Mouse (Mus musculus) neural tube, embryonic 13.5 days (tissue): ENCODE results near the gene Epn3. TPM values are rescaled to one million over a fixed set of nuclear protein-coding genes. Genes with fewer than 3 reads are reported as not detected.

Source experiments
- ATAC-seq: fragments of 200-750 bp; cut with Nextera tagmentation; 2 replicates; pipeline ENCODE4 v1.8.0; 2017; ENCODE audit warnings: low read depth, mild to moderate bottlenecking, moderate TSS enrichment, moderate library complexity
- H3K27ac ChIP-seq: fragments of 300-500 bp; sonication (generic); replicated peaks from 2 replicates; pipeline ENCODE4 v1.5.1; 2015; ENCODE audit warnings: moderate library complexity, mild to moderate bottlenecking, inconsistent platforms
- H3K27me3 ChIP-seq: fragments of 300-500 bp; sonication (generic); 2 replicates; pipeline ENCODE4 v1.6.1; 2015; ENCODE audit warnings: mild to moderate bottlenecking, inconsistent platforms
- H3K36me3 ChIP-seq: fragments of 300-500 bp; sonication (generic); 2 replicates; pipeline ENCODE4 v1.6.1; 2015; ENCODE audit warnings: mild to moderate bottlenecking, inconsistent platforms
- H3K4me1 ChIP-seq: fragments of 300-500 bp; sonication (generic); replicated peaks from 2 replicates; pipeline ENCODE4 v1.6.1; 2015; ENCODE audit warnings: inconsistent platforms
- H3K4me2 ChIP-seq: fragments of 300-500 bp; sonication (generic); 2 replicates; pipeline ENCODE4 v1.6.1; 2015; ENCODE audit warnings: inconsistent platforms, mild to moderate bottlenecking, moderate library complexity
- H3K4me3 ChIP-seq: fragments of 300-500 bp; sonication (generic); 2 replicates; pipeline ENCODE4 v1.5.1; 2015; ENCODE audit warnings: mild to moderate bottlenecking, inconsistent platforms
- H3K9ac ChIP-seq: fragments of 300-500 bp; sonication (generic); 2 replicates; pipeline ENCODE4 v1.6.1; 2015; ENCODE audit warnings: moderate library complexity, mild to moderate bottlenecking, inconsistent platforms
- H3K9me3 ChIP-seq: fragments of 300-500 bp; sonication (generic); 2 replicates; pipeline ENCODE4 v1.6.1; 2016; ENCODE audit warnings: inconsistent platforms
- WGBS: fragments of 180-500 bp; shearing (Covaris S2); methylation state at CpG from one replicate; pipeline ENCODE4 v1.1.7; 2015; 5-methylcytosine and 5-hydroxymethylcytosine counted together
- polyA plus RNA-seq: library from polyadenylated mRNA; unstranded; fragments of >200 nt; fragmentation: Nextera tagmentation; extraction: Ambion mirVana; gene quantifications from 2 replicates; pipeline ENCODE4 v1.2.1, GENCODE M21; 2015

Gene Epn3
- polyA plus RNA-seq, 1 experiment from 2014 or later, result 0.24 TPM

GRCm38 (mm10) chr11:94491035-94491748, 8.6 kb downstream of the Epn3 start:
- peak overlapping the region; percentile 51 for H3K4me3 ChIP-seq
- peaks cover 49% of the 10 kb centered on the region for H3K27me3 ChIP-seq
- no peaks in the 10 kb centered on the region for H3K9me3 ChIP-seq
- no peak overlapping the region for H3K27ac ChIP-seq
- no peak for ATAC-seq
- H3K9ac ChIP-seq, result peak overlapping the region; percentile 75
- H3K36me3 ChIP-seq, result no peaks in the 10 kb centered on the region
- H3K4me1 ChIP-seq, result peaks cover 13% of the 10 kb centered on the region
- H3K4me2 ChIP-seq, result peak overlapping the region; percentile 70
- 5% methylated on average over 55 of the region's 55 CpGs for WGBS

GRCm38 (mm10) chr11:94489745-94490144, 10.0 kb downstream of the Epn3 start:
- Histone ChIP-seq H3K9me3 (no peaks in the 10 kb centered on the region), H3K4me1 (peaks cover 13% of the 10 kb centered on the region), H3K27ac (no peak overlapping the region), H3K9ac (no peak overlapping the region), H3K27me3 (peaks cover 60% of the 10 kb centered on the region), H3K4me3 (no peak overlapping the region), H3K36me3 (no peaks in the 10 kb centered on the region), H3K4me2 (no peak overlapping the region)
- ATAC-seq, result no peak
- 46% methylated on average over 4 of the region's 4 CpGs for WGBS

DNA sequence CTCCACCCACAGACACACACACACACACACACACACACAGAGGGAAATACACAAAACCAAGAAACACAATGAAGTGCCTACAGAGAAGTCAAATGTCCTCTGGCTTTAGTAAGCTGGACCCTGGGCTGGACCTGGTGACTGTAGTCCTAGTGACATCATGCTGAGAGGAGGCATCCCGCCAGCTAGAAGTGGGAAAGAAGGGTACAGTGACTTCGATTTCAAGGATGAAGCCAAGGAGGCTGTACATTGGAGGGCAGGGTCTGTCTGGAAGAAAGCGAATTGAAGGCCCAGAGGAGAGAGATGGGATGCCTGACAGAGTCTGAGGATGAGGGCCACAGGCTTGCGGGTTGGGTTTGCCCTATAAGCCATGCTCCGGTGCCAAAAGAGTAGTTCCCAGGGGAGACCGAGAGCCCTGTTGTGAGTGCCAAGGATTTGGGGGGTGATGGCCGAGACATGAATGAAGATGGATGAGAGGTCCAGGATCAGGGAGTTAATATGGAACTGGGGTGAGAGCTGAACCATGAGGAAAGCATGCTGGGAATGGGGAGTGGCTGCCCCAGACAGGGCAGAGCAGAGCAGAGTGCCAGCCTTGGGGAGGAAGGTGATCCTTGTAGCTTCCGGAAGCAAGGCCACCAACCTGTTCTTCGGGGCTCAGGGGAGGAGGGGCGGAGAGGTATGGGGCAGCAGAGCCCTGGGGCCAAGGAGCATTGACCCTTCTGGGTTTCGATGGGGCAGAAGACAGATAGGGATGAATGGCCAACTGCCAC, 10.8 kb downstream of the Epn3 start:
- WGBS, result 89% methylated on average over 11 of the region's 11 CpGs
- Histone ChIP-seq H3K4me2 (no peak overlapping the region), H3K27me3 (peaks cover 61% of the 10 kb centered on the region), H3K4me3 (no peak overlapping the region), H3K9me3 (no peaks in the 10 kb centered on the region), H3K4me1 (peaks cover 13% of the 10 kb centered on the region), H3K9ac (no peak overlapping the region), H3K36me3 (no peaks in the 10 kb centered on the region), H3K27ac (no peak overlapping the region)
- ATAC-seq, result no peak

DNA sequence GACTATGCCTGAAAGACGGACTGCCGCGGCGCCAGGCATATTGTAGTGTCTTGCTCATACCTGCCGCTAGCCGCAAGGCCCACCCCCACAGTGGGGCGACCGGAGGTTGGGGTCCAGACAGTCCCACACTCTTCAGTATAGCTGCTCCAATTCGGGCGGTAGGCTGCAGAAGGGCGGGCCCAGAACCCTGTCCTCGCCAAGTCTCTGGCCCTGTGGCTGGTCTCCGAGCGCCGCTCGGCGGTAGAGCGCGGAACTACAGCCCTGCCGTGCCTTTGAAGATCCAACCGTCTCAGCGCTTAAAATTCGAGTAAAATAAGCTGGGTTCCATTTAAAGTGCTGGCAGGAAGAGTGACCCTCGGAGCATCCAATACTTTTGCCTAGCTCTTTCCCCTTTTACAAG, 13.8 kb downstream of the Epn3 start, which contains the start of gene Spata20:
Gene Spata20, minus strand, starts transcription at position 179 of the 400 bp plus-strand sequence.
- Histone ChIP-seq H3K4me1 (peaks cover 5% of the 10 kb centered on the region; the same call in 1 of the 2 replicates), H3K36me3 (no peaks in the 10 kb centered on the region), H3K9ac (no peak within 1 kb of the TSS), H3K9me3 (no peaks in the 10 kb centered on the region), H3K4me2 (peak within 1 kb of the TSS; percentile 42), H3K27ac (no peak within 1 kb of the TSS), H3K4me3 (peak within 1 kb of the TSS; percentile 10; the same call in 1 of the 2 replicates), H3K27me3 (peaks cover 46% of the 10 kb centered on the region)
- ATAC-seq, result peak; percentile 78
- WGBS, result 3% methylated on average over 24 of the region's 24 CpGs

GRCm38 (mm10) chr11:94485223-94485622, 14.6 kb downstream of the Epn3 start:
- Histone ChIP-seq H3K9me3 (no peaks in the 10 kb centered on the region), H3K4me3 (no peak overlapping the region), H3K27ac (no peak overlapping the region), H3K4me1 (no peaks in the 10 kb centered on the region; the same call in 1 of the 2 replicates), H3K36me3 (no peaks in the 10 kb centered on the region), H3K9ac (no peak overlapping the region), H3K4me2 (no peak overlapping the region), H3K27me3 (peaks cover 42% of the 10 kb centered on the region)
- 0 out of 2 replicates have a peak, but pooled peaks have one; percentile 21 for ATAC-seq
- WGBS, result 86% methylated on average over 5 of the region's 5 CpGs

- Histone ChIP-seq H3K27ac (no peak overlapping the region), H3K4me2 (no peak overlapping the region), H3K27me3 (peaks cover 36% of the 10 kb centered on the region), H3K4me3 (no peak overlapping the region), H3K9ac (no peak overlapping the region), H3K36me3 (no peaks in the 10 kb centered on the region), H3K4me1 (no peaks in the 10 kb centered on the region; the same call in 1 of the 2 replicates), H3K9me3 (no peaks in the 10 kb centered on the region)
- no peak for ATAC-seq
- WGBS, result 87% methylated on average over 9 of the region's 9 CpGs
These were observed 15.1 kb downstream of the Epn3 start for GRCm38 (mm10) chr11:94484636-94485035.

- Histone ChIP-seq H3K27ac (no peak overlapping the region), H3K9ac (no peak overlapping the region), H3K27me3 (peaks cover 34% of the 10 kb centered on the region), H3K9me3 (no peaks in the 10 kb centered on the region), H3K36me3 (no peaks in the 10 kb centered on the region), H3K4me1 (no peaks in the 10 kb centered on the region; the same call in 1 of the 2 replicates), H3K4me3 (no peak overlapping the region), H3K4me2 (no peak overlapping the region)
- ATAC-seq, result no peak
- WGBS, result 84% methylated on average over 14 of the region's 14 CpGs
These were observed 15.9 kb downstream of the Epn3 start for GRCm38 (mm10) chr11:94483921-94484320.

DNA sequence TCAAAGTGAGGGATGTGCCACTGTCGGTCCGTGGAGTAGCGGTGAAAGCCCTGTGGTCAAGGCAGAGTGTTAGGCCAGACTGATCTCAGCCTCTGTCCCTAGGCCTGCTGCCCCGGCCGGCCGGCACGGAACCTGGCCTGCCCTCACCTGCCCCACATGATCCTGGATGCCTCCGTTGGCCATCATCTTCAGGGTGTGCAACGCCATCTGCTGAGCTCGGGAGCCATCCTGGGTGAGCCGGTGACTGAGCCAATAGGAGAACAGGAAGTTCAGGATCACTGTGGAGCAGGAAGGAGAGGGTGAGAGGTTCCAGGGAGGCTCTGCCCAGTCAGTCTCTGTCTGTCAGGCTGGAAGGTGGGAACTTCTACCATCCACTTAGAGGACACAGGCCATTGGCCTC, 16.3 kb downstream of the Epn3 start:
- Histone ChIP-seq H3K9me3 (no peaks in the 10 kb centered on the region), H3K36me3 (no peaks in the 10 kb centered on the region), H3K27ac (no peak overlapping the region), H3K27me3 (peaks cover 34% of the 10 kb centered on the region), H3K4me3 (no peak overlapping the region), H3K4me2 (no peak overlapping the region), H3K4me1 (no peaks in the 10 kb centered on the region; the same call in 1 of the 2 replicates), H3K9ac (no peak overlapping the region)
- ATAC-seq, result no peak
- 88% methylated on average over 11 of the region's 11 CpGs for WGBS

DNA sequence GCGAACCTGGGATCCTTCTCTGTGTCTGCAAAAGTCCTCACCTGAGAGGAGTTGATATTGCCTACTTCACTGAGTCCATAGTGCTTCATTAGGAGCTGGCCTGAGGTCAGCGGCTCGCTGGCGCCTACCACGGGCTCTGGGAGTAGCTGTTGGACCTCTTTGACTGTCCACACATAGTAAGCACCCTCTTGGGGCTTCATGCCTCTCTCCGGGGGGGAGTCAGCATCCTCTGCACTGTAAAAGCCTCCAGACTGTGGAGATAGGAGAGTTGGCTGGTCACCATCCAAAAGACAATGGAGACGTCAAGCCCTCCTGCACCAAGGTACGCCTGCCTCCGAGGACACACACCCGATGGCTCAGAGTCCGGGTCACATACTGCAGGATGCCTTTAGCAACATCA, 17.0 kb downstream of the Epn3 start:
- H3K27me3 ChIP-seq, result peaks cover 38% of the 10 kb centered on the region
- no peak overlapping the region for H3K9ac ChIP-seq
- H3K4me3 ChIP-seq, result no peak overlapping the region
- ATAC-seq, result no peak
- no peaks in the 10 kb centered on the region for H3K36me3 ChIP-seq
- no peak overlapping the region for H3K27ac ChIP-seq
- no peaks in the 10 kb centered on the region for H3K9me3 ChIP-seq
- no peaks in the 10 kb centered on the region; the same call in 1 of the 2 replicates for H3K4me1 ChIP-seq
- 86% methylated on average over 11 of the region's 11 CpGs for WGBS
- no peak overlapping the region for H3K4me2 ChIP-seq

GRCm38 (mm10) chr11:94481963-94482362, 17.8 kb downstream of the Epn3 start:
- WGBS, result 88% methylated on average over 7 of the region's 7 CpGs
- H3K36me3 ChIP-seq, result no peaks in the 10 kb centered on the region
- peaks cover 38% of the 10 kb centered on the region for H3K27me3 ChIP-seq
- ATAC-seq, result no peak
- H3K4me2 ChIP-seq, result no peak overlapping the region
- no peak overlapping the region for H3K27ac ChIP-seq
- no peaks in the 10 kb centered on the region for H3K9me3 ChIP-seq
- H3K4me1 ChIP-seq, result no peaks in the 10 kb centered on the region; the same call in 1 of the 2 replicates
- no peak overlapping the region for H3K9ac ChIP-seq
- no peak overlapping the region for H3K4me3 ChIP-seq

GRCm38 (mm10) chr11:94480382-94480781, 19.4 kb downstream of the Epn3 start:
- Histone ChIP-seq H3K9ac (no peak overlapping the region), H3K36me3 (no peaks in the 10 kb centered on the region), H3K9me3 (no peaks in the 10 kb centered on the region), H3K4me3 (no peak overlapping the region), H3K4me2 (no peak overlapping the region), H3K27me3 (peaks cover 40% of the 10 kb centered on the region), H3K27ac (no peak overlapping the region), H3K4me1 (peaks cover 6% of the 10 kb centered on the region)
- WGBS, result 91% methylated on average over 9 of the region's 9 CpGs
- no peak for ATAC-seq

DNA sequence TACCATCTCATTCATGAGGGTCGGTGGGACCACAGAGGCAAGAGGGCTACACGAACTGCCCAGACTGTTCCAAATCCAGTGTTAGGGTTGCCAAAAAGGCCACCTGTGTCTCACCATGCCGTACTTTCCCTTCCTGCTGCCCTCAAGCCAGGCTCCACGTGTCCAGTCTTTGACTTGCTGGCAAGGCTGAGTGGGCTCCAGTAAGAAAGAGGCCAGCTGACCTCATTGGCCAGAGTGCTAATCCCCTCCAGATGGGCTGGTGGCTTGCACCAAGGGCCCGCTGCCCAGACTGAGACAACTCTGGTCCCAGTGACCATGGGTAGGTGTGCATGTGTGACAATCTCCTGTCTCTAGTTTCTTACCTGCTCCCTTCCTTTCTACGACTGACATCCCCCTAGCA, 22.1 kb downstream of the Epn3 start:
- no peak overlapping the region for H3K27ac ChIP-seq
- peaks cover 44% of the 10 kb centered on the region for H3K27me3 ChIP-seq
- H3K36me3 ChIP-seq, result no peaks in the 10 kb centered on the region
- no peak overlapping the region for H3K9ac ChIP-seq
- no peak for ATAC-seq
- WGBS, result 82% methylated on average over 6 of the region's 6 CpGs
- H3K4me3 ChIP-seq, result no peak overlapping the region
- H3K4me1 ChIP-seq, result peaks cover 28% of the 10 kb centered on the region
- H3K9me3 ChIP-seq, result no peaks in the 10 kb centered on the region
- no peak overlapping the region for H3K4me2 ChIP-seq
